Mouse (Mus musculus) brain, embryonic 14.5 days (tissue): ENCODE measurements around the gene Rtraf.
A peak's percentile ranks its signal among the peaks of the same experiment; 100 is the strongest.

Source experiments
- CTCF ChIP-seq: fragments of 200-500 bp; IDR thresholded peaks from 2 replicates; pipeline ENCODE4 v1.5.1; 2012; ENCODE audit warnings: inconsistent platforms, mild to moderate bottlenecking, moderate library complexity, borderline replicate concordance; ENCODE audit not compliant: insufficient read depth, insufficient read length; ENCODE audit errors: extremely low read depth
- POLR2A ChIP-seq: fragments of 200-500 bp; IDR thresholded peaks from 2 replicates; pipeline ENCODE4 v1.6.1; 2012; ENCODE audit warnings: mild to moderate bottlenecking, inconsistent platforms, borderline replicate concordance; ENCODE audit not compliant: poor library complexity, insufficient read depth, insufficient read length, severe bottlenecking; ENCODE audit errors: extremely low read depth

GRCm38 (mm10) chr14:19776890-19777289 lies 46.7 kb downstream of the Rtraf start:
- no peak for TF ChIP-seq POLR2A
- peak; percentile 64; the same call in 1 of the 2 replicates for TF ChIP-seq CTCF
